Mouse (Mus musculus): ENCODE data around the gene Zfp597. TPM values are rescaled to one million over a fixed set of nuclear protein-coding genes. Genes with fewer than 3 reads are reported as not detected.
A peak's percentile ranks its signal among the peaks of the same experiment; 100 is the strongest.

Gene Zfp597
- polyA plus RNA-seq, 1 experiment from 2014 or later, result 5.5 TPM

DNA sequence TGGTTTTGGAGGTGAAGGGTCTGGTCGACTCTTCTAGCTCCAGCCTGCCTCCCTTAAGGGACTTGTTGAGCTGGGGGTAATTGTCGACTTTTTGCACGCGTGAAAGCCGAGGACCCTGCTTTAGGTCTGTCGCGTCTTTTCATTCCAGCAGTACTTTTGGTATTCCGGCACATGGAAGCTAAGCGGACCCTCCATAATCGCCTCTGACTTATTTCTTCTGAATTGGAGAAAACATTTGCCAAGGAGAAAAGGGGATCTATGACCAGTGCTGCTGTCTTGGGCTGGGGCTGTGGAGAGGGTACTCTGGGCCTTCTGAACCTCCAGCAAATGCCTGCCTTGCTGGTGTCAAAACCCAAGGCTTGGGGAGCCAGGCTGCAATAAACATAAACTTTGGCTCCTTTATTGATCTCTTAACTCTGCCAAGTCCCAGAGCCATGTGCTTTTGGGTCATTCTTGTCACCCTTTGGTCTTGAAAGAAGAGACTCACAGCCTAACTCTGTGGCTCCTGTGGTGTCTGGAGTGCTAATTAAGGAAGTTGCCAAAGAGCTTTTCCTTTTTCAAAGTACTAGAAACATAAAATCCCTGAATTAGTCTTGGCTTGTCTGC, 807 bp upstream of the Zfp597 start:
- WGBS (ENCODE audit: insufficient replicate concordance), result 5% methylated on average over 10 of the region's 10 CpGs
- peak overlapping the region; percentile 91 for H3K9ac ChIP-seq (ENCODE audit: low read depth, low read length)
- H3K4me3 ChIP-seq (ENCODE audit: low read depth, low read length), result peak overlapping the region; percentile 97
- ATAC-seq (replicated peaks; ENCODE audit: insufficient number of reproducible peaks, low FRiP score, low TSS enrichment), result no peak
- peaks cover 10% of the 10 kb centered on the region; the same call in 1 of the 2 replicates for H3K4me1 ChIP-seq (ENCODE audit: control insufficient read depth, insufficient read depth, low read length)
- H3K27me3 ChIP-seq (ENCODE audit: control insufficient read depth, insufficient read depth, low read length), result no peaks in the 10 kb centered on the region
- no peaks in the 10 kb centered on the region for H3K36me3 ChIP-seq (ENCODE audit: control insufficient read depth, insufficient read depth, low read length)
- H3K27ac ChIP-seq (ENCODE audit: low read depth, low read length), result peak overlapping the region; percentile 89
- H3K4me2 ChIP-seq, result peak overlapping the region; percentile 82
- no peaks in the 10 kb centered on the region for H3K9me3 ChIP-seq (replicated peaks; ENCODE audit: control insufficient read depth, low read length)

DNA sequence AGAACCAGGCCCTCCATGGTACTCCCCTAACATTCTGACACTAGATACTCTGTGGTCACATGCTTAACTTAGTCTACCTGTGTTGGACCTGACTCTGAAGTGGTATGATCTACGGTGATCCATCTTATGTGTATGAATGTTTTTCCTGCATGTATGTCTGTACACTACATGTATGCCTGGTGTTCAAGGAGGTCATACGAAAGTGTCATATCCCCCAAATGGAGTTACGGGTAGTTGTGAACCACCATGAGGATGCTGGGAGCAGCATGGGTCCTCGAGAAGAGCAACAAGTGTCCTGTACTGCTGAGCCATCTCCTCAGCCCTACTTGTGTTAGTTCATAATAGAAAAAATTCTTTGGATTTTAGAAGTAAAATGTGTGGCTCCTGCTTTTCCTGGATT, 8.0 kb downstream of the Zfp597 start:
- no peak overlapping the region for H3K9ac ChIP-seq (ENCODE audit: low read depth, low read length)
- H3K36me3 ChIP-seq (ENCODE audit: control insufficient read depth, insufficient read depth, low read length), result 0 out of 2 replicates have a peak, but pooled peaks cover 2% of the 10 kb centered on the region
- ATAC-seq (replicated peaks; ENCODE audit: insufficient number of reproducible peaks, low FRiP score, low TSS enrichment), result no peak
- no peaks in the 10 kb centered on the region for H3K27me3 ChIP-seq (ENCODE audit: control insufficient read depth, insufficient read depth, low read length)
- no peak overlapping the region for H3K4me2 ChIP-seq
- no peak overlapping the region for H3K4me3 ChIP-seq (ENCODE audit: low read depth, low read length)
- no peak overlapping the region for H3K27ac ChIP-seq (ENCODE audit: low read depth, low read length)
- H3K4me1 ChIP-seq (ENCODE audit: control insufficient read depth, insufficient read depth, low read length), result peaks cover 3% of the 10 kb centered on the region; the same call in 1 of the 2 replicates
- 92% methylated on average over 4 of the region's 4 CpGs for WGBS (ENCODE audit: insufficient replicate concordance)
- no peaks in the 10 kb centered on the region for H3K9me3 ChIP-seq (replicated peaks; ENCODE audit: control insufficient read depth, low read length)

DNA sequence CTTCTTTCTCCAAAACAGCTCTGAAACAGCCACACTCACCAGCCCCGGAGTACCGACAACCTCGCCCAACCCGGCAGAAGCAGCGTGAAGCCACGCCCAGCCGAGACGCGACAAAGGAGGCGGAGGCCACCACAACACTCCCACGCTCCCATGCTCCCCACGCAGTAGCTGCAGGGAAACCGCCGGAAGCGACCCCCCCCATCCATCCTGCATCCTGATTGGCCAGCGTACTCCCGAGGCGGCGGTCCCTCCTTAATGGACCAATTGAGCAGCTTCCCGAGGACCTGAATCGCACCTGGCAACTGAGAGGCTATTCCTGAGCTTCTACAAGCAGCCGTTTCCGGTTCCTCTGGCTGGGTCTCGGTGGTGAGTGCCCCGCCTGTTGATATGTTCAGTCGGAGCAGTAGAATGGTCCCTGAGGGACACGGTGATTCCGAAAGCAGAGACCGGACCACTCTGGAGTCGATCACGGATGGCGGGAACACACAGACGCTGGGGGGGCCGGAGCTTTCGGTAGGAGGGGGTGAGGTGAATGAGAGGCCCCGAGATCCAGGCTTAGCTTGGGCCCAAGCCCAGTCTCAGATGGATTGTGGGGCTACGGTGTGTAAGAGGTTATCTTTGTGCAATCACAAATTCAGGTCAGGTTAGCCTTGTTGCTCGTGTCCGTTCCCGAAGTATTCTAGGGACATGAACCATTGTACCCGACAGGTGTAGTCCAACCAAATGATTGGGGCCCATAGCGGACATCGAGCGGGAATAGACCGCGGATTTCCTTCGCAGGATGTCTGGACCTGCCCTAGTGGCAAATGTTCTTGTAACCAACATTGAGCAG, 11.9 kb downstream of the Zfp597 start, which contains the start of gene Naa60:
Naa60 (plus strand) TSS at position 160 of the 832 bp plus-strand sequence.
- H3K36me3 ChIP-seq (ENCODE audit: control insufficient read depth, insufficient read depth, low read length), result 0 out of 2 replicates have a peak, but pooled peaks cover 2% of the 10 kb centered on the region
- peak within 1 kb of the TSS; percentile 85 for H3K4me2 ChIP-seq
- H3K4me1 ChIP-seq (ENCODE audit: control insufficient read depth, insufficient read depth, low read length), result peaks cover 3% of the 10 kb centered on the region; the same call in 1 of the 2 replicates
- peak within 1 kb of the TSS; percentile 79 for H3K9ac ChIP-seq (ENCODE audit: low read depth, low read length)
- peak within 1 kb of the TSS; percentile 70 for H3K4me3 ChIP-seq (ENCODE audit: low read depth, low read length)
- peak; percentile 97 for ATAC-seq (replicated peaks; ENCODE audit: insufficient number of reproducible peaks, low FRiP score, low TSS enrichment)
- H3K9me3 ChIP-seq (replicated peaks; ENCODE audit: control insufficient read depth, low read length), result no peaks in the 10 kb centered on the region
- H3K27ac ChIP-seq (ENCODE audit: low read depth, low read length), result peak within 1 kb of the TSS; percentile 71
- 5% methylated on average over 47 of the region's 47 CpGs for WGBS (ENCODE audit: insufficient replicate concordance)
- H3K27me3 ChIP-seq (ENCODE audit: control insufficient read depth, insufficient read depth, low read length), result no peaks in the 10 kb centered on the region

DNA sequence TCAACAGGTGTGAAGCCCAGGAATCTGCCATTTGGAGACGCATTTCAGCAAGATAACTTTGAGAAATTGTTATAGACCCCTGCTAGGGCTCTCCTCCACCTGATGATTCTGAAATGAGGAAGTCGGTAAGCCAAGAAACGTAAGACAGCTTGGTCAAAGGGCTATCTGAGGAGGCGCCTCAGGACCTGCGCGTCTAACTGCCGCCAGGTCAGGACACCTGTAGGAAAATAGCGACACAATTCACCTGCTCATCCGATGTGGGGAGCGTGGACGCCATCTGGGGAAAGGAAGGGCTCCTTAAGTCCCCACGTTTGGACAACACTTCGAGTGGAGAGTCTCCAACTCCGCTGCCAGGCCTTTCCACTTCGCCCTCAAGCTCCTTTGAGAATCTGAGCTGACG, 12.5 kb downstream of the Zfp597 start:
- 0 out of 2 replicates have a peak, but pooled peaks cover 1% of the 10 kb centered on the region for H3K36me3 ChIP-seq (ENCODE audit: control insufficient read depth, insufficient read depth, low read length)
- H3K27ac ChIP-seq (ENCODE audit: low read depth, low read length), result no peak overlapping the region
- WGBS (ENCODE audit: insufficient replicate concordance), result 4% methylated on average over 16 of the region's 16 CpGs
- H3K4me2 ChIP-seq, result peak overlapping the region; percentile 85
- no peaks in the 10 kb centered on the region for H3K27me3 ChIP-seq (ENCODE audit: control insufficient read depth, insufficient read depth, low read length)
- H3K4me3 ChIP-seq (ENCODE audit: low read depth, low read length), result peak overlapping the region; percentile 70
- H3K9me3 ChIP-seq (replicated peaks; ENCODE audit: control insufficient read depth, low read length), result no peaks in the 10 kb centered on the region
- ATAC-seq (replicated peaks; ENCODE audit: insufficient number of reproducible peaks, low FRiP score, low TSS enrichment), result peak; percentile 5; the same call in 1 of the 2 replicates
- peak overlapping the region; percentile 72 for H3K9ac ChIP-seq (ENCODE audit: low read depth, low read length)
- peaks cover 3% of the 10 kb centered on the region; the same call in 1 of the 2 replicates for H3K4me1 ChIP-seq (ENCODE audit: control insufficient read depth, insufficient read depth, low read length)

DNA sequence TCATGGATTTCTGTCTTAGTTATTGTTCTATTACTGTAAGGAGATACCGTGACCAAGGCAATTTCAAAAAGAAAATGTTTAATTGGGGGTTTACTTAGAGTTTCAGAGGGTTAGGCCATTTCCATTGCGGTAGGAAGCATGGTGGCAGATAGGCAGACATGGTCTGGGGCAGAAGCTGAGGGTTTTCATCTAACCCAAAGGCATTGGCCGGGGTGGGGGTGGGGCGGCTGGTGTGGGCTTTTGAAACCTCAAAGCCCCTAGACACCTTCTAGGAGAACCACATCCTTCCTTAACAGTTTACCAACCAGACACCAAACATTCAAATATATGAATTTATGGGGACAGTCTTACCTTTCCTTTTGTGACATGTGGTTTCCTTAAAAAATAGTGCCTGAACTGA, 25.1 kb downstream of the Zfp597 start:
- ATAC-seq (replicated peaks; ENCODE audit: insufficient number of reproducible peaks, low FRiP score, low TSS enrichment), result no peak
- Histone ChIP-seq H3K4me3 (ENCODE audit: low read depth, low read length) (no peak overlapping the region), H3K27me3 (ENCODE audit: control insufficient read depth, insufficient read depth, low read length) (no peaks in the 10 kb centered on the region), H3K9ac (ENCODE audit: low read depth, low read length) (no peak overlapping the region), H3K4me1 (ENCODE audit: control insufficient read depth, insufficient read depth, low read length) (no peaks in the 10 kb centered on the region), H3K4me2 (no peak overlapping the region), H3K27ac (ENCODE audit: low read depth, low read length) (no peak overlapping the region), H3K9me3 (replicated peaks; ENCODE audit: control insufficient read depth, low read length) (no peaks in the 10 kb centered on the region), H3K36me3 (ENCODE audit: control insufficient read depth, insufficient read depth, low read length) (peaks cover 2% of the 10 kb centered on the region)
- 84% methylated on average over 4 of the region's 4 CpGs for WGBS (ENCODE audit: insufficient replicate concordance)

DNA sequence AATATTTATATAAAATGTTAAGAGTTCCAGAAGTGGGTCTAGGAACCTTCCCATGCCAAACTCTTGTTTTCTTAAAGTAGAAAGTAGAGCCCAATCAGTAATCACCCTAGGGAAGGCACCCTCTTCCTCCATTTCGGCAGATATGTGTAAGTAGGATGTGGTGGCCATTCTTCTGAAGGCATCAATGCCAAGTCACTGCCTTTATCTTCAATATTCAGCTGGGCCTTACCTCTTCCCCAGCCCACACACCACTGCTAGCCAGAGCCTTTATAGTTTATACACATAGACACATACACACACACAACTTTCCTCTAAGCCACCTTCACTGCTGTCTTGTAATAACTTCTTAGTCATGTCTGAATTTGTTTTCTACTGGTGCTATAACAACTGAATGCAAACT, 28.6 kb downstream of the Zfp597 start:
- Histone ChIP-seq H3K4me3 (ENCODE audit: low read depth, low read length) (no peak overlapping the region), H3K27me3 (ENCODE audit: control insufficient read depth, insufficient read depth, low read length) (no peaks in the 10 kb centered on the region), H3K4me1 (ENCODE audit: control insufficient read depth, insufficient read depth, low read length) (no peaks in the 10 kb centered on the region), H3K36me3 (ENCODE audit: control insufficient read depth, insufficient read depth, low read length) (no peaks in the 10 kb centered on the region; the same call in 1 of the 2 replicates), H3K27ac (ENCODE audit: low read depth, low read length) (no peak overlapping the region), H3K4me2 (no peak overlapping the region), H3K9me3 (replicated peaks; ENCODE audit: control insufficient read depth, low read length) (no peaks in the 10 kb centered on the region), H3K9ac (ENCODE audit: low read depth, low read length) (no peak overlapping the region)
- WGBS (ENCODE audit: insufficient replicate concordance), result 63% methylated on average over 1 of the region's 1 CpGs
- ATAC-seq (replicated peaks; ENCODE audit: insufficient number of reproducible peaks, low FRiP score, low TSS enrichment), result no peak

DNA sequence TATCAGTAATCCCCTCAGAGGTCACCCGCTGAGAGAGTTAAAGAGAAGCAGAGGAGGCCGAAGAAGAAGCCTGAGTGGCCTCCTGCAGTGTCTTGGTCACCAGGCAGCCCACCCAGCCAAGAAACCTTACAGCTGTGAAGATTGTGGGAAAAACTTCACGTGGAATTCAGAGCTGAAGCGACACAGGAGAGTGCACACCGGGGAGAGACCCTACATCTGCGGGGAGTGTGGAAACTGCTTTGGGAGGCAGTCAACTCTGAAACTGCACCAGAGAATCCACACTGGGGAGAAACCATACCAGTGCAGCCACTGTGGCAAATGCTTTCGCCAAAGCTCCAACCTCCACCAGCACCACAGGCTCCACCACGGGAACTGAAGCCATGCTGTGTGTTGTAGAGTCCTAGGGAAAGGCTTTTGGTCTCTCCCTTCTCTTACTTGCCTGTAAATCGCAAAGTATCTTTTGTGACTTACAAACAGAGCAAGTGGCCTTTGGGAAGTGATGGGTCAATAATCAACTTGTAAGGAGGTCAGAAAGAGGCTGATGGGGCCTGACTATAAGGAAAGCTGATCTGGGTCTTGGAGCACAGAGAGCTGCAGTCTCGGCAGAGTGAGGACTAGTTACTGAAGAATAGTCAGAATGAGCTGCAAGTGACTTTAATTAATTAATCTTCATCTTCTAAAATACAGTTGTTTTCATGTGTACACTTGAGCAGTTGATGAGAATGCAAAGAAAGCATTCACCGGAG, 29.8 kb downstream of the Zfp597 start:
- Histone ChIP-seq H3K36me3 (ENCODE audit: control insufficient read depth, insufficient read depth, low read length) (no peaks in the 10 kb centered on the region), H3K4me2 (no peak overlapping the region), H3K9me3 (replicated peaks; ENCODE audit: control insufficient read depth, low read length) (no peaks in the 10 kb centered on the region), H3K9ac (ENCODE audit: low read depth, low read length) (no peak overlapping the region), H3K27ac (ENCODE audit: low read depth, low read length) (no peak overlapping the region), H3K4me1 (ENCODE audit: control insufficient read depth, insufficient read depth, low read length) (no peaks in the 10 kb centered on the region), H3K4me3 (ENCODE audit: low read depth, low read length) (no peak overlapping the region), H3K27me3 (ENCODE audit: control insufficient read depth, insufficient read depth, low read length) (no peaks in the 10 kb centered on the region)
- ATAC-seq (replicated peaks; ENCODE audit: insufficient number of reproducible peaks, low FRiP score, low TSS enrichment), result no peak
- WGBS (ENCODE audit: insufficient replicate concordance), result 62% methylated on average over 11 of the region's 11 CpGs

DNA sequence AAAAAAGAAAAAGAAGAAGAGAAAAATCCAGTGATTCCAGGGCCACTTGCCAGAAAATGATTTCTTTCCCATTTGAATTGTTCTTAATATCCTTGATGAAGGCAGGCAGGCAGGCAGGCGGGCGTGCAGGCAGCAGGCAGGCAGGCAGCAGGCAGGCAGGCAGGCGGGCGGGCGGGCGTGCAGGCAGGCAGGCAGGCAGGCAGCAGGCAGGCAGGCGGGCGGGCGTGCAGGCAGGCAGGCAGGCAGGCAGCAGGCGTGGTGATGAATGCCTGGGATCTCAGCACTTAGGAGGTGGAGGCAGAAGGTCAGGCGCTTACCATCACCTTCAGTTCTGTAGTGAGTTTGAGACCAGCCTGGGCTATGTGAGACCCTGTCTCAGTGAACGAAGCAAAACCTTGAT, 31.8 kb downstream of the Zfp597 start:
- no peak for ATAC-seq (replicated peaks; ENCODE audit: insufficient number of reproducible peaks, low FRiP score, low TSS enrichment)
- Histone ChIP-seq H3K4me1 (ENCODE audit: control insufficient read depth, insufficient read depth, low read length) (peaks cover 6% of the 10 kb centered on the region), H3K4me3 (ENCODE audit: low read depth, low read length) (no peak overlapping the region), H3K36me3 (ENCODE audit: control insufficient read depth, insufficient read depth, low read length) (no peaks in the 10 kb centered on the region), H3K27me3 (ENCODE audit: control insufficient read depth, insufficient read depth, low read length) (no peaks in the 10 kb centered on the region), H3K4me2 (no peak overlapping the region), H3K9me3 (replicated peaks; ENCODE audit: control insufficient read depth, low read length) (no peaks in the 10 kb centered on the region), H3K27ac (ENCODE audit: low read depth, low read length) (no peak overlapping the region), H3K9ac (ENCODE audit: low read depth, low read length) (no peak overlapping the region)
- WGBS (ENCODE audit: insufficient replicate concordance), result 35% methylated on average over 12 of the region's 12 CpGs
